ENCODE assay signal across 20 mouse cellular contexts in genomic region chr1:133021391-133021790, GRCm38 (mm10). TPM values are rescaled to one million over a fixed set of nuclear protein-coding genes. Genes with fewer than 3 reads are reported as not detected.
A peak's percentile ranks its signal among the peaks of the same experiment; 100 is the strongest.
DNase-seq lines count a peak whose midpoint lies in the region; ATAC-seq and TF ChIP-seq lines count a peak whose summit lies in the region.
"Had no signal": no experiment of that assay in that cellular context is flagged by ENCODE, and none has a peak within 500 bp of the region (broad histone marks: within the 10 kb centered on the region; RNA-seq: fewer than 3 reads in every experiment).

No protein-coding gene starts in this region.

- 84% methylated on average over 7 of the region's 7 CpGs for WGBS in liver, embryonic 14.5 days (ENCODE audit: insufficient replicate concordance)

- peaks cover 2 to 13% of the 10 kb centered on the region in 2 experiments; a peak in 3 of 4 replicates for H3K4me1 ChIP-seq in liver, embryonic 14.5 days (replicated peaks; ENCODE audit: control insufficient read depth in 2 of 2, insufficient read depth in 2 of 2, low read length in 1 of 2)
- peaks cover 0 to 15% of the 10 kb centered on the region in 2 experiments; a peak in 2 of 4 replicates for H3K4me1 ChIP-seq in CH12.LX (ENCODE audit: control insufficient read depth in 1 of 2, insufficient read depth in 2 of 2)

- H3K4me3 ChIP-seq in gastrocnemius, adult 2 months, result no peak overlapping the region
- no peak overlapping the region for H3K4me3 ChIP-seq in liver, embryonic 14.5 days (ENCODE audit: insufficient read depth in 1 of 2, low read depth in 2 of 2, low read length in 2 of 2)
- H3K4me3 ChIP-seq in CH12.LX (replicated peaks in 1 of 3; ENCODE audit: low read depth in 2 of 3, low read length in 2 of 3, poor library complexity in 1 of 3), result peak overlapping the region in 1 of 3 experiments; percentile 11
- H3K4me3 ChIP-seq: heart, embryonic 12.5 days; limb, embryonic 15.5 days; midbrain, embryonic 15.5 days had no signal

- no peak overlapping the region for H3K27ac ChIP-seq in gastrocnemius, adult 2 months
- H3K27ac ChIP-seq in liver, embryonic 14.5 days, result no peak overlapping the region
- H3K27ac ChIP-seq in CH12.LX (ENCODE audit: insufficient read depth, low read depth), result peak overlapping the region; percentile 92
- H3K27ac ChIP-seq: limb, embryonic 15.5 days; midbrain, embryonic 15.5 days had no signal

- no peak for ATAC-seq in liver, embryonic 14.5 days (ENCODE audit: insufficient read depth)
- ATAC-seq in CD4-positive, CD25-positive, alpha-beta regulatory T cell, adult 4 months, result no peak
- ATAC-seq: activated CD4-positive, CD25-positive, alpha-beta regulatory T cell, adult 4 months; forebrain, embryonic 16.5 days; midbrain, embryonic 15.5 days had no signal

- TF ChIP-seq RAD21 in CH12.LX (IDR thresholded peaks at IDR 0.05; ENCODE audit: low read depth, low read length), result no peak

- no peak for DNase-seq in gastrocnemius, adult 2 months
- DNase-seq in gastrocnemius, adult 8-10 months (ENCODE audit: low spot score in 2 of 2), result no peak
- DNase-seq in liver, embryonic 14.5 days (ENCODE audit: low read depth in 3 of 3, low spot score in 3 of 3), result no peak
- no peak for DNase-seq in liver
- no peak for DNase-seq in CH12.LX (ENCODE audit: extremely low read depth)
- DNase-seq in induced T-regulatory cell, adult 2 months (ENCODE audit: low read depth), result peak; percentile 37
- DNase-seq in ovary, postnatal 14 days (ENCODE audit: low spot score), result no peak
- DNase-seq: adrenal gland, postnatal 36 days; cerebellum, postnatal 10 days; gastrocnemius, postnatal 25 days; heart, postnatal 4 days; kidney, postnatal 10 days; layer of hippocampus, adult 9-11 months; lung, postnatal 10 days had no signal

- in situ Hi-C loops in CH12.LX (cut with MboI; ENCODE audit: low pct_ligation_motif_present, low pct_unique_long_range_greater_than_20kb, low sequenced_read_pairs), result no loop called here

- H3K36me3 ChIP-seq in liver, embryonic 14.5 days (replicated peaks; ENCODE audit: control insufficient read depth, insufficient read depth, low read depth), result peaks cover 15% of the 10 kb centered on the region
- peaks cover 10 to 24% of the 10 kb centered on the region in 2 experiments for H3K36me3 ChIP-seq in CH12.LX (replicated peaks in 1 of 2; ENCODE audit: control insufficient read depth in 1 of 2, insufficient read depth in 1 of 2, low read length in 1 of 2)

- intact Hi-C loops in gastrocnemius, adult 2 months (cut with DNase I), result no loop called here

- H3K79me2 ChIP-seq in CH12.LX (replicated peaks; ENCODE audit: control insufficient read depth, extremely low read depth, insufficient read depth, poor library complexity, severe bottlenecking), result peaks cover 63% of the 10 kb centered on the region

- H3K9me3 ChIP-seq in liver, embryonic 14.5 days (ENCODE audit: control insufficient read depth, low read length), result no peaks in the 10 kb centered on the region
- peaks cover 3% of the 10 kb centered on the region for H3K9me3 ChIP-seq in CH12.LX (replicated peaks; ENCODE audit: low read length)
- H3K9me3 ChIP-seq: heart, embryonic 12.5 days; limb, embryonic 15.5 days; midbrain, embryonic 15.5 days had no signal

- no peak overlapping the region for H3K9ac ChIP-seq in liver, embryonic 14.5 days (replicated peaks)
- H3K9ac ChIP-seq in CH12.LX (ENCODE audit: insufficient read depth, low read depth), result no peak overlapping the region
- H3K9ac ChIP-seq: heart, embryonic 12.5 days; limb, embryonic 15.5 days; midbrain, embryonic 15.5 days had no signal

- dilution Hi-C loops in CH12.LX (cut with MboI; ENCODE audit: extremely low pct_ligation_motif_present, extremely low pct_unique_long_range_greater_than_20kb, low sequenced_read_pairs), result no loop called here

- peak; percentile 30; the same call in 1 of the 2 replicates for TF ChIP-seq CTCF in gastrocnemius, adult 2 months (IDR thresholded peaks at IDR 0.05)
- peak; percentile 33 for TF ChIP-seq CTCF in liver, embryonic 14.5 days (IDR thresholded peaks at IDR 0.05; ENCODE audit: low read depth)
- TF ChIP-seq CTCF in CH12.LX (conservative IDR thresholded peaks at IDR 0.05 in 1 of 2, IDR thresholded peaks at IDR 0.05 in 1 of 2; ENCODE audit: low read depth in 2 of 2, low read length in 2 of 2), result peak in 1 of 2 experiments; percentile 17; a peak in 1 of 4 replicates

- no peak for TF ChIP-seq EP300 in liver, embryonic 14.5 days (IDR thresholded peaks at IDR 0.05; ENCODE audit: low read depth)
- TF ChIP-seq EP300 in CH12.LX (IDR thresholded peaks at IDR 0.05; ENCODE audit: low read length), result no peak

- H3K27me3 ChIP-seq in liver, embryonic 14.5 days (ENCODE audit: control insufficient read depth, insufficient read depth, low read length), result no peaks in the 10 kb centered on the region
- no peaks in the 10 kb centered on the region for H3K27me3 ChIP-seq in CH12.LX (replicated peaks)
- H3K27me3 ChIP-seq: heart, embryonic 12.5 days; limb, embryonic 15.5 days; midbrain, embryonic 15.5 days had no signal

- no peak overlapping the region for H3K4me2 ChIP-seq in liver, embryonic 14.5 days (ENCODE audit: low read depth)
- H3K4me2 ChIP-seq in CH12.LX (ENCODE audit: insufficient read depth, low read depth, poor library complexity, severe bottlenecking), result no peak overlapping the region
- H3K4me2 ChIP-seq: heart, embryonic 12.5 days; limb, embryonic 15.5 days; midbrain, embryonic 15.5 days had no signal

- TF ChIP-seq POLR2A in CH12.LX (IDR thresholded peaks at IDR 0.05; ENCODE audit: low read depth, low read length), result no peak

TF ChIP-seq in CH12.LX, 34 proteins besides CTCF, POLR2A, EP300 and RAD21:
- no peak for TF ChIP-seq KAT2A (IDR thresholded peaks at IDR 0.05; ENCODE audit: insufficient replicate concordance, low read length)

RNA-seq across cellular contexts. Expression of gene Mdm4, which starts 9.0 kb away (rescaled TPM):
- total RNA-seq in gastrocnemius, adult 2 months (2021), result 10 to 100 TPM; 26.3 to 32.4 TPM
- total RNA-seq in gastrocnemius, adult 8-10 months (2022), result 10 to 100 TPM; 18.7 to 25.6 (median 21.5) TPM
- polyA plus RNA-seq in liver, embryonic 14.5 days (2012; rRNA removed), result 21.6 and 25.9 TPM in 2 replicates
- 11.6 and 14.4 TPM in 2 replicates for polyA plus RNA-seq in liver, embryonic 14.5 days (2014; fragmentation: Nextera tagmentation; extraction: Ambion mirVana)
- total RNA-seq in CH12.LX (2012; rRNA removed) (84.5 and 107 TPM in 2 replicates), CH12.LX (2014; rRNA removed) (66.5 and 68.3 TPM in 2 replicates)
- 78.9 and 79.0 TPM in 2 replicates for polyA plus RNA-seq in CH12.LX (2012; ENCODE audit: insufficient read length, low read depth)
- 100 to 1,000 TPM in 1 of 2 experiments, 10 to 100 TPM in 1; 97.4 to 119 TPM for polyA plus RNA-seq in CD4-positive, CD25-positive, alpha-beta regulatory T cell, adult 4 months (2017; shearing (Covaris generic))

RNA-seq across cellular contexts. Expression of gene Pik3c2b, which starts 24.1 kb away (rescaled TPM):
- 10 to 100 TPM in 1 of 2 experiments, 1 to 10 TPM in 1; 9.8 to 11.0 TPM for total RNA-seq in gastrocnemius, adult 2 months (2021)
- 10 to 100 TPM in 3 of 4 experiments, 1 to 10 TPM in 1; 9.2 to 12.8 (median 11.0) TPM for total RNA-seq in gastrocnemius, adult 8-10 months (2022)
- polyA plus RNA-seq in liver, embryonic 14.5 days (2012; rRNA removed), result 0.76 and 0.83 TPM in 2 replicates
- polyA plus RNA-seq in liver, embryonic 14.5 days (2014; fragmentation: Nextera tagmentation; extraction: Ambion mirVana), result 0.48 and 0.75 TPM in 2 replicates
- total RNA-seq in CH12.LX (2012; rRNA removed) (15.9 and 16.5 TPM in 2 replicates), CH12.LX (2014; rRNA removed) (7.2 and 8.7 TPM in 2 replicates)
- polyA plus RNA-seq in CH12.LX (2012; ENCODE audit: insufficient read length, low read depth), result 9.2 and 12.0 TPM in 2 replicates
- 1 to 10 TPM in 1 of 2 experiments, under 1 TPM in 1; 0.78 to 1.1 TPM for polyA plus RNA-seq in CD4-positive, CD25-positive, alpha-beta regulatory T cell, adult 4 months (2017; shearing (Covaris generic))
